Mouse (Mus musculus): ENCODE measurements at regions not wholly inside any gene's neighbourhood (a gene's known extent, or its start where the extent isn't known, plus 50 kb on each side); places are given as distances from the start of the nearest gene placed in this dataset.

DNA sequence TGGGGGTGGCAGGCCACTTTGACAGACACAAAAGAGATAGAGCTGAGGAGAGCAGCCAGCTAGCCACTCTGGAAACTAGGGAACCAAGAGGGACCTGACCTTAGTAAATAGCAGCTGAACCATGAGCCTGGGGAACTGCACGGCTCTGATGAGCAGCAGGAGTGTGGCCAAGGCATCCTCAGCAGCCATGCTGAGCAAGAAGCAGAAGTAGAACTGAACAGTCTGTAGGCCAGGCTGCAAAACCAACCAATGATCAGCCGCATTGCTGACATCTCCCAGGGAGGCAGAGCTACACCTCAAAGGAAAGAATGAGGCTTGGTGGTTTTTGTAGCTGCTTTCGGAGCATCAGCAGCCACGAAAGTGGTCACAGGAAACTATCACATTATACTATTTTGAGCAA lies 63.1 kb upstream of the Rfpl4b start:
- H3K4me3 ChIP-seq: no peak overlapping the region
- WGBS: 72% methylated on average over 4 of the region's 4 CpGs
- peaks cover 6% of the 10 kb centered on the region for H3K4me1 ChIP-seq (ENCODE audit: control insufficient read depth, insufficient read depth, low read length)
- no peak overlapping the region for H3K9ac ChIP-seq (ENCODE audit: low read depth, low read length)
- H3K27ac ChIP-seq: peak overlapping the region; percentile 18; the same call in 1 of the 2 replicates
- H3K79me2 ChIP-seq (replicated peaks; ENCODE audit: control insufficient read depth, insufficient read depth, low read length): no peaks in the 10 kb centered on the region
- DNase-seq: peak in 1 of 2 experiments; percentile 32
- H3K36me3 ChIP-seq (ENCODE audit: control insufficient read depth, insufficient read depth, low read length): no peaks in the 10 kb centered on the region
- H3K27me3 ChIP-seq (ENCODE audit: control insufficient read depth, insufficient read depth, low read length): no peaks in the 10 kb centered on the region
- no peak for TF ChIP-seq POLR2A (IDR thresholded peaks at IDR 0.05; ENCODE audit: insufficient read depth, low read depth, low read length)
- no peak for TF ChIP-seq CTCF (IDR thresholded peaks at IDR 0.05)
- no peak for TF ChIP-seq EP300 (IDR thresholded peaks at IDR 0.05; ENCODE audit: insufficient read depth, low read depth, low read length)
- intact Hi-C loops (cut with DNase I): loop anchor here (5.0 kb wide), 2 partner anchors 33 to 98 kb away; no protein-coding TSS in a partner anchor

DNA sequence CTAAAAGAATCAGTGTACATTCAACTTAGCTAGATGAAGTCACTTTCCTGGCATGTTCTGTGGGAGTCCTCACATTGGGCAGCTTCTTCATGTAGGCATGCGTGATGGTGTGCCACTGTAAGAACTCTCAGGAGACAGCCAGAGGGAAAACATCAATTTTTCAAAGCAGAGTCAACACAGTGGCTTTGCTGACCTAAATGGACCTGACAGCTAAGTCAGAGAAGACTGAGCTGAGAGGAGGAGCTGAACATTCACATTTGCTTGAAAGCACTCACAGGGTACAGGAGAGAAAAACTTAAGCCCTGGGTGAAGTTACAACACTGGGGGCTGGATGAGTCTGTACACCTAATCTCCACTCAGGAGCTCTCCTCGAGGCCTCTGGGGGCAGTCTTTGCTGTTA lies 64.9 kb upstream of the Rfpl4b start:
- 66% methylated on average over 2 of the region's 2 CpGs for WGBS

DNA sequence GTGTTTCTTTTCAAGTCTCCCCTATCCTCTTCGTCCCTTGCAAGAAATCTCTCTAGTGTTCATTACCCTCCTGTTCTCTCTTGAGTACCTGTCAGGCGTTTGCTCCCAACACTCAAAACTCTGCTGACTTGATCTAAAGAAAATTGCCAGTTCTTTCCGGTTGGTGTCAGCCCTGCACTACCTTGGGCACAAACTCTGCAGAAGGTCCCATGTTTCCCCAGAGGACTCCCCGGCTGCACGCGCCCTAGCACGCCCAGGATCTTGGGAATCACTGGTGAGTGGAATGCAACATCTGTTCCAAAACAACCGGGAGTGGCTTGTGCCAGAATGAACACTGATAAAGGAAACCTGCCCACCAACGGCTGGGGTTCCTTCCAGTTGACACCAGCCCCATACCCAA lies 66.3 kb upstream of the Rfpl4b start:
- H3K4me3 ChIP-seq: no peak overlapping the region
- H3K27ac ChIP-seq: no peak overlapping the region
- TF ChIP-seq POLR2A (IDR thresholded peaks at IDR 0.05; ENCODE audit: insufficient read depth, low read depth, low read length) (no peak), CTCF (IDR thresholded peaks at IDR 0.05) (peak; percentile 70), EP300 (IDR thresholded peaks at IDR 0.05; ENCODE audit: insufficient read depth, low read depth, low read length) (no peak)
- no peaks in the 10 kb centered on the region for H3K79me2 ChIP-seq (replicated peaks; ENCODE audit: control insufficient read depth, insufficient read depth, low read length)
- intact Hi-C loops (cut with DNase I): no loop called here
- no peaks in the 10 kb centered on the region for H3K27me3 ChIP-seq (ENCODE audit: control insufficient read depth, insufficient read depth, low read length)
- DNase-seq: no peak
- no peak overlapping the region for H3K9ac ChIP-seq (ENCODE audit: low read depth, low read length)
- H3K36me3 ChIP-seq (ENCODE audit: control insufficient read depth, insufficient read depth, low read length): no peaks in the 10 kb centered on the region
- 42% methylated on average over 9 of the region's 9 CpGs for WGBS
- H3K4me1 ChIP-seq (ENCODE audit: control insufficient read depth, insufficient read depth, low read length): peaks cover 2% of the 10 kb centered on the region; the same call in 1 of the 2 replicates

More for the DNA sequence above, 64.9 kb upstream of the Rfpl4b start:
- Histone ChIP-seq H3K4me3 (no peak overlapping the region), H3K79me2 (replicated peaks; ENCODE audit: control insufficient read depth, insufficient read depth, low read length) (no peaks in the 10 kb centered on the region), H3K36me3 (ENCODE audit: control insufficient read depth, insufficient read depth, low read length) (no peaks in the 10 kb centered on the region), H3K27me3 (ENCODE audit: control insufficient read depth, insufficient read depth, low read length) (no peaks in the 10 kb centered on the region), H3K4me1 (ENCODE audit: control insufficient read depth, insufficient read depth, low read length) (peaks cover 2% of the 10 kb centered on the region; the same call in 1 of the 2 replicates), H3K27ac (no peak overlapping the region), H3K9ac (ENCODE audit: low read depth, low read length) (no peak overlapping the region)
- no peak for DNase-seq
- intact Hi-C loops (cut with DNase I): no loop called here
- TF ChIP-seq EP300 (IDR thresholded peaks at IDR 0.05; ENCODE audit: insufficient read depth, low read depth, low read length) (no peak), CTCF (IDR thresholded peaks at IDR 0.05) (peak; percentile 41)

DNA sequence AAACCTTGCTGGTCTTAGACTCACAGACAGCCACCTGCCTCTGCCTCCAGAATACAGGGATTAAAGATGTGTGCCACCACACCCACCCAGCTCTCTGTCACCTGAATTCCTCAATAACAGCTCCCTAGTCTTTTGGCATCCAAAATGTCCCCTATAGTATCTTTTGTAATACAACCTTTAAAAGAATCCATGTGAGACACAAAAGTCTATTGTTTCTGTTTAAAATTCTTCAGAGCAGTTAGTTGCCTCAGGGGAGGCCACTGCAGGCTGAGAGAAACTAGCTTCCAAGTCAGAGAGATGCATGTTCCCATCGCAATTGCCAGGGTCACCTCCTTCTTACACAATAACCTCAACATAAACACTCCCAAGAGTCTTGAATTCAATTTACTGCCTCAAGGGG lies 70.6 kb upstream of the Lama4 start:
- WGBS: 71% methylated on average over 1 of the region's 1 CpGs
- Histone ChIP-seq H3K27ac (no peak overlapping the region), H3K4me1 (ENCODE audit: control insufficient read depth, insufficient read depth, low read length) (no peaks in the 10 kb centered on the region), H3K27me3 (ENCODE audit: control insufficient read depth, insufficient read depth, low read length) (no peaks in the 10 kb centered on the region), H3K4me3 (no peak overlapping the region), H3K9ac (ENCODE audit: low read depth, low read length) (no peak overlapping the region), H3K36me3 (ENCODE audit: control insufficient read depth, insufficient read depth, low read length) (no peaks in the 10 kb centered on the region), H3K79me2 (replicated peaks; ENCODE audit: control insufficient read depth, insufficient read depth, low read length) (no peaks in the 10 kb centered on the region)
- TF ChIP-seq POLR2A (IDR thresholded peaks at IDR 0.05; ENCODE audit: insufficient read depth, low read depth, low read length) (no peak), EP300 (IDR thresholded peaks at IDR 0.05; ENCODE audit: insufficient read depth, low read depth, low read length) (no peak), CTCF (IDR thresholded peaks at IDR 0.05) (no peak)
- intact Hi-C loops (cut with DNase I): no loop called here
- DNase-seq: no peak

DNA sequence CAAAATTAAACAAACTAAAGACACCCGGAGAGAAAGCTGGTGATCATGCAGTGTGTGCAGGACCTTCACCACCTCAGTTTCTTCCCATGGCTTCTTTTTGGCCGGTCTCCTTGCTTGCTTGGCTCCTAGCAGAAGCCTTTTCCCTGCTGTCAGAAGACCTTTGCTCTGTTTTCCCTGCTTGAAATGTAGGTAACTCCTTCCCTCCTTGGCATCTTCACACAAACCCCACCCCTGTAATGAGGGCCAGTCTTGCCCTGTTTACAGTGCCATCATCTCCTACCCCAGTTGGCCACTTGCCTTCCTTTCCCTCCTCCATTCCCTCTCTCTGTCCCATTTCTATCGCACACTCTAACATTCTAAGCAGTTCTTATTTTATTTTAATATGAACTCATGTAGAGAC lies 69.7 kb upstream of the Lama4 start:
- Histone ChIP-seq H3K4me1 (ENCODE audit: control insufficient read depth, insufficient read depth, low read length) (no peaks in the 10 kb centered on the region), H3K27ac (no peak overlapping the region), H3K4me3 (no peak overlapping the region), H3K79me2 (replicated peaks; ENCODE audit: control insufficient read depth, insufficient read depth, low read length) (no peaks in the 10 kb centered on the region), H3K9ac (ENCODE audit: low read depth, low read length) (no peak overlapping the region), H3K36me3 (ENCODE audit: control insufficient read depth, insufficient read depth, low read length) (no peaks in the 10 kb centered on the region), H3K27me3 (ENCODE audit: control insufficient read depth, insufficient read depth, low read length) (no peaks in the 10 kb centered on the region)
- DNase-seq: no peak
- WGBS: 85% methylated on average over 3 of the region's 3 CpGs
- TF ChIP-seq EP300 (IDR thresholded peaks at IDR 0.05; ENCODE audit: insufficient read depth, low read depth, low read length): no peak
- TF ChIP-seq POLR2A (IDR thresholded peaks at IDR 0.05; ENCODE audit: insufficient read depth, low read depth, low read length): no peak
- no peak for TF ChIP-seq CTCF (IDR thresholded peaks at IDR 0.05)
- intact Hi-C loops (cut with DNase I): no loop called here

DNA sequence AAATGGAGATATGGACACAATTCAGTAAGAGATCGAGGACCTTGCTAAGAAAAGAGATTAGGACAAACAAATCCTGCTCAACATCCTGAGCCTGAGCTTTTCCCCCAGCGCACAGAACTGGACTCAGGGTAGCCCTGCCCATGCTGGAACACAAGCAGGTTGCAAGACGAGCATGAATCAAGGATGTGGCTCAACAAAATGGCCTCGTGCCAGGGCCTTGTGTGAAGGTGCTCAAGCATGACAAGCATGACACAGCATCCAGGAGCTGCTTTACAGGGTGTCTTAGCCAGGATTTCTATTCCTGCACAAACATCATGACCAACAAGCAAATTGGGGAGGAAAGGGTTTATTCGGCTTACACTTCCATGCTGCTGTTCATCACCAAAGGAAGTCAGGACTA lies 67.7 kb upstream of the Lama4 start:
- 65% methylated on average over 5 of the region's 5 CpGs for WGBS
- Histone ChIP-seq H3K4me1 (ENCODE audit: control insufficient read depth, insufficient read depth, low read length) (no peaks in the 10 kb centered on the region), H3K36me3 (ENCODE audit: control insufficient read depth, insufficient read depth, low read length) (no peaks in the 10 kb centered on the region), H3K79me2 (replicated peaks; ENCODE audit: control insufficient read depth, insufficient read depth, low read length) (no peaks in the 10 kb centered on the region), H3K9ac (ENCODE audit: low read depth, low read length) (no peak overlapping the region), H3K27ac (no peak overlapping the region), H3K4me3 (no peak overlapping the region), H3K27me3 (ENCODE audit: control insufficient read depth, insufficient read depth, low read length) (no peaks in the 10 kb centered on the region)
- TF ChIP-seq EP300 (IDR thresholded peaks at IDR 0.05; ENCODE audit: insufficient read depth, low read depth, low read length) (no peak), CTCF (IDR thresholded peaks at IDR 0.05) (no peak), POLR2A (IDR thresholded peaks at IDR 0.05; ENCODE audit: insufficient read depth, low read depth, low read length) (no peak)
- intact Hi-C loops (cut with DNase I): no loop called here
- no peak for DNase-seq
